In the genomic region with DNA sequence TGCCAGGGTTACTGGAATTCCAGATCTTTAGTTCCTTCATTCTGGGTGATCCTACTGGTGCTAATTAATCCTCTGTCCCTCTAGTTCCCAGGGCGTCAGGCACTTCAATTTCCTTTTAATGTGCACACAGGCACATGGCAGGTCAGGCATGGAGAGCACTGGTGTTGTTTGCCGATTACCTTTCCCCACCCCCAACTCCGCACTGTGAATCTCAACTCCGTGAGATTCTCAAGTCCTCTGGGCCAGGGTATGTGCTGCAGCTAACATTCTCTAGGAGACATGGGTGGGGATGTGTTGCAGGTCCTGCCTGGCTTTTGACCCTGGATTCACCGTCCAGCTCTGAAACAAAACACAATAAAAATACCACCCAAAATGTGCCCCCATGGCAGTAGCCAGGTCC, we compare ENCODE assay signal across 14 mouse cellular contexts.
"Had no signal": no experiment of that assay in that cellular context is flagged by ENCODE, and none has a peak within 500 bp of the region (broad histone marks: within the 10 kb centered on the region; RNA-seq: fewer than 3 reads in every experiment).

No protein-coding gene starts in this region.

- ATAC-seq: midbrain, embryonic 15.5 days had no signal

- H3K36me3 ChIP-seq: lung, embryonic 15.5 days; midbrain, embryonic 12.5 days; midbrain, embryonic 15.5 days had no signal

- H3K4me3 ChIP-seq: layer of hippocampus, adult 2 months; lung, embryonic 15.5 days; megakaryocyte, embryonic 14.5 days; midbrain, embryonic 12.5 days; midbrain, embryonic 15.5 days had no signal

- H3K27ac ChIP-seq: layer of hippocampus, adult 2 months; liver, embryonic 14.5 days; lung, embryonic 15.5 days; midbrain, embryonic 12.5 days; midbrain, embryonic 15.5 days had no signal

- H3K9me3 ChIP-seq: lung, embryonic 15.5 days; midbrain, embryonic 12.5 days; midbrain, embryonic 15.5 days had no signal

- DNase-seq: kidney, adult 8-10 months; kidney, postnatal 14 days; layer of hippocampus, adult 9-11 months; lung, adult 18-20 months; lung, postnatal 10 days; lung, postnatal 36 days; thymus, adult 18-20 months; thymus, postnatal 4 days had no signal

- H3K9ac ChIP-seq: liver, embryonic 14.5 days; lung, embryonic 15.5 days; midbrain, embryonic 12.5 days; midbrain, embryonic 15.5 days had no signal

- H3K4me1 ChIP-seq: lung, embryonic 15.5 days; megakaryocyte, embryonic 14.5 days had no signal

- H3K27me3 ChIP-seq: megakaryocyte, embryonic 14.5 days; midbrain, embryonic 12.5 days; midbrain, embryonic 15.5 days had no signal

- H3K4me2 ChIP-seq: lung, embryonic 15.5 days; midbrain, embryonic 12.5 days; midbrain, embryonic 15.5 days had no signal
